Mouse (Mus musculus) urinary bladder, postnatal 25 days (tissue): ENCODE results near the gene Naxd.
A peak's percentile ranks its signal among the peaks of the same experiment; 100 is the strongest.

Experiments
- DNase-seq: peaks from one replicate; pipeline ENCODE4 v3.0.0; 2022; ENCODE audit warnings: low spot score

The Naxd gene

GRCm38 (mm10) chr8:11556691-11557423 is 59.6 kb downstream of the Naxd start:
- DNase-seq, result peak; percentile 33

- peak; percentile 42 for DNase-seq
Measured at GRCm38 (mm10) chr8:11557424-11557767, 60.1 kb downstream of the Naxd start.

GRCm38 (mm10) chr8:11557768-11558629 is 60.7 kb downstream of the Naxd start:
- DNase-seq, result peak; percentile 86

- DNase-seq, result no peak
Measured at GRCm38 (mm10) chr8:11559511-11559910, 62.2 kb downstream of the Naxd start.

GRCm38 (mm10) chr8:11560220-11560619 is 62.9 kb downstream of the Naxd start:
- no peak for DNase-seq

- DNase-seq, result no peak
Measured at GRCm38 (mm10) chr8:11564236-11564635, 66.9 kb downstream of the Naxd start.
